Mouse (Mus musculus): ENCODE measurements around the gene Map7d1. TPM values are rescaled to one million over a fixed set of nuclear protein-coding genes. Genes with fewer than 3 reads are reported as not detected.
"Not testable (repeated sequence)": the region's sequence is repeated elsewhere in the genome, so short reads cannot be mapped to it uniquely, and the experiment has no call there.

The Map7d1 gene
- polyA plus RNA-seq, 1 experiment = 83.0 TPM

DNA sequence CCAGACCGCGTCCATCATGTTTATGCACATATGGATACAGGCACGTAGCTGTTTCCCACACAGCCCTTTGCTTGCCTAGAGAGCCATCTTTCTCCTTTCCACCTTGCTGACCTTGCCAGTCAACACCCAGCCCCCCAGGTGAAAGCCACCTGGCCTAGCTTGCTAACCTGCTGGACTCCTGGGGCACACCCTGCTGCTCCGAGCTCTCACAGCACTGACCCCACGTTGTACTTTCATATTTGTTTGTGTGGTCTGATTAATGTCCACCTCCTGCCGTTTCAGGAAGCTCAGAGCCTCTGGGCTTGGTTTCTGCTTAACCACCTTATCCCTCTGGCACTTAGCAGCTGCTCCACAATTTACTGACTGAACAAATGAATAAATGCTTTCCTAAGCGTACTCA is 26.2 kb downstream of the Map7d1 start:
- TF ChIP-seq POLR2A (IDR thresholded peaks at IDR 0.05; ENCODE audit: low read depth, low read length) (no peak), CTCF (IDR thresholded peaks at IDR 0.05; ENCODE audit: borderline replicate concordance, insufficient read depth, low read length) (no peak)
- H3K27ac ChIP-seq (ENCODE audit: insufficient read depth, low read length) = no peak overlapping the region
- no peak overlapping the region for H3K4me3 ChIP-seq (ENCODE audit: insufficient read depth, low read length)
- peaks cover 13% of the 10 kb centered on the region for H3K4me1 ChIP-seq (ENCODE audit: control insufficient read depth, insufficient read depth, low read length)

DNA sequence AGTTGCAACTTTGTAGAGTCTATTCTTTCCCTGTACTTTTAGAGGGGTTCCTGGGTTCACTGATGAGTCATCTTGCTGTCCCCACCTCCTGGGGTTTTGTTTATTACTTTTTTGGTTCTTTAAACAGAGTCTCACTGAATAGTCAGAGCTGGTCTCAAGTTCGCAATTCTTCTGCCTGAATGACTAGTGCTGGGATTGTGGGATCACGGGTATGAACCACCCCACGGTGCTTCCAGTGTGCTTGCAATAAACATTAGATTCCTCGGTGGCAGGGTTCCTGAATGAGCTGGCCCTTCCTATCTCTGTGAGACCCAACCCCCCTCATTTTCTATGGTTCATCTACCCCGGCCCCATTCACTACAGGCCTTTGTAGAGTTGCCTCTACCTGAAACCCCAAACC is 28.0 kb downstream of the Map7d1 start:
- Histone ChIP-seq H3K4me1 (ENCODE audit: control insufficient read depth, insufficient read depth, low read length) (peaks cover 13% of the 10 kb centered on the region), H3K27ac (ENCODE audit: insufficient read depth, low read length) (peak overlapping the region; percentile 85), H3K4me3 (ENCODE audit: insufficient read depth, low read length) (no peak overlapping the region)
- TF ChIP-seq POLR2A (IDR thresholded peaks at IDR 0.05; ENCODE audit: low read depth, low read length) = no peak
- TF ChIP-seq CTCF (IDR thresholded peaks at IDR 0.05; ENCODE audit: borderline replicate concordance, insufficient read depth, low read length) = no peak

DNA sequence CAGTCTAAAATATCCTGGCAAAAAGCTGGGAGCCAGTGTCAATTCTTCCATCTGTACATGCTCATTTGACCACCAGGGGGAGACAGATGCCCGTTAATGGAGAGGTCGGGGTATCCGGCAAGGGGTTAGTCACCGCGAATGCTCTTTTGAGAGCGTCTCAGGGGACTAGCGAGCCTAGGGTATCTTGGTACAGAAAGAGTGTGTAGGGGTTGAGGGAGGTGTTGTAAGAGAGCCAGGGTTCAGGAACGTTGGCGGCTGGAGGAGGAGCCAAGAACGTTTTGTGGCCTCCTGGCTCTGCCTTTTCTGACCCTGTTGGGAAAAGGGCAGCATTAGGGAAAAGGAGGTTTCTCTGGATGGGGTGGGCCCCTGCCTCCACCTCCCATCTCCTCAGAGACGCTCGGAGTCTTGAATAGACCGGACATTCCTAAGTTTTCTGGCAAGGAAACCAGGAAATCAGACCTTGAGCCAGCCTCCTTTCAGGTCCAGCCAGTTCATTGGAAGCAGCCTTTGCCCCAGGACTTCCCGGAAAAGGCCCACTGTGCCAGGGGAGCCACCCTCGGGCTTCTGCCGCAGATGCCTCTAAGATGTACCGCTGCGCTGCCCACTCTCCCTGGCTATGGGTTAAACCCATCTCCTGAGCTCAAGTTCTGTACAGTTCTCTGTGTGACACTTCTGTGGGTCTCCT is 28.9 kb downstream of the Map7d1 start:
- TF ChIP-seq CTCF (IDR thresholded peaks at IDR 0.05; ENCODE audit: borderline replicate concordance, insufficient read depth, low read length) (peak; percentile 48), POLR2A (IDR thresholded peaks at IDR 0.05; ENCODE audit: low read depth, low read length) (peak; percentile 52; the same call in 1 of the 2 replicates)
- Histone ChIP-seq H3K27ac (ENCODE audit: insufficient read depth, low read length) (peak overlapping the region; percentile 85), H3K4me3 (ENCODE audit: insufficient read depth, low read length) (no peak overlapping the region), H3K4me1 (ENCODE audit: control insufficient read depth, insufficient read depth, low read length) (peaks cover 13% of the 10 kb centered on the region)

DNA sequence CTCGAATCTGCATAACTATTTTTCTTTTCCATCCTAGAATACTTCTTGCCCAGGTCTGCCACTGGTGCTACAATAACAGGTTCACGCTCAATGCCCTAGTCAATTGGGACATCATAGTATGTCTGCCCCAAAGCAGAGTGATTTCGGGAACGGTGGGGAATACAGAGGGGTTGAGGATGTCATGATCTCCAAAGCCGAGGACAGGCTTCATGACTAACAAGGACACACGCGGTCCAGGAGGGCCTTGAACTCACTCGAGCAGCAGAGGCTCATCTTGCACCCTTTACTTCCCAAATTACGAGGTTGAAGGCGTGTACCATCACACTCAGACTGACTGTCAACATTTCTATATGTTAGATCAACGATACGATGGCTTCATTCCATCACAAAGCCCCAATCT is 29.5 kb downstream of the Map7d1 start:
- H3K4me3 ChIP-seq (ENCODE audit: insufficient read depth, low read length) = no peak overlapping the region

DNA sequence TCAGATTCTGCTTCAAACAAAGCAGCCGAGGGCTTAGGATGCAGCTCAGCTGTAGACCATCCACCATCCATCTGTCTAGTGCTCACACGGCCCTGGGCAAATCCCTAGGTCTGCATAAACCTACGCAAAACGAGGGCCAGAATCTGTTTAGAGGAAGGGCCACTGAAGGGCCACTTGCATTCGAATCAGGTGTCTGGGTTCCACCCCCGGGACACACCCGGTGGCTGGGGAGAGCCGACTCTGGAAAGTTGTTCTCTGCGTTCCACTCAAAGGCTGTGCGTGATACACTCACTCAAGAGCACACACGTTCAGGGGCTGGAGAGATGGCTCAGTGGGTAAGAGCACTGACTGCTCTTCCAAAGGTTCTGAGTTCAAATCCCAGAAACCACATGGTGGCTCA is 33.5 kb downstream of the Map7d1 start:
- no peak overlapping the region for H3K27ac ChIP-seq (ENCODE audit: insufficient read depth, low read length)
- TF ChIP-seq CTCF (IDR thresholded peaks at IDR 0.05; ENCODE audit: borderline replicate concordance, insufficient read depth, low read length) (no peak), POLR2A (IDR thresholded peaks at IDR 0.05; ENCODE audit: low read depth, low read length) (no peak)
- H3K4me1 ChIP-seq (ENCODE audit: control insufficient read depth, insufficient read depth, low read length) = peaks cover 2% of the 10 kb centered on the region; the same call in 1 of the 2 replicates
- no peak overlapping the region for H3K4me3 ChIP-seq (ENCODE audit: insufficient read depth, low read length)

More for the DNA sequence above, 29.5 kb downstream of the Map7d1 start:
- TF ChIP-seq POLR2A (IDR thresholded peaks at IDR 0.05; ENCODE audit: low read depth, low read length) (no peak), CTCF (IDR thresholded peaks at IDR 0.05; ENCODE audit: borderline replicate concordance, insufficient read depth, low read length) (no peak)
- H3K4me1 ChIP-seq (ENCODE audit: control insufficient read depth, insufficient read depth, low read length) = peaks cover 13% of the 10 kb centered on the region
- 0 out of 2 replicates have a peak overlapping the region, but pooled peaks have one; percentile 21 for H3K27ac ChIP-seq (ENCODE audit: insufficient read depth, low read length)

DNA sequence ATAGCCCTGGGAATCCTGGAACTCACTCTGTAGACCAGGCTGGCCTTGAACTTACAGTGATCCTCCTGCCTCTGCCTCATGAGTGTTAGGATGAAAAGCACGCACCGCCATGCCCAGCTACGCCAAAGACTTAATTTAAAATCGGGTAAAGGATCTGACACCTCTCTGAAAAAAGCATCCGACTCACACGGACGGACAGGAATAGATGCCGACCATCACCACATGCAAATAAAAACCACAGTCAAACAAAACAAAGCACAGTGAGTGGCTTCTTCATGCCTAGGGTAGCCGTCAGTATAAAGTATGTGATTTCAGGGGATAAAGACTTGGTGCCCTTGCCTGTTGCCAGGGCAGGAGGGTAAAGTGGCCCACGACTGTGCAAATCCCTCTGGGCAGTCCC is 36.1 kb downstream of the Map7d1 start:
- no peak overlapping the region for H3K27ac ChIP-seq (ENCODE audit: insufficient read depth, low read length)
- H3K4me1 ChIP-seq (ENCODE audit: control insufficient read depth, insufficient read depth, low read length) = no peaks in the 10 kb centered on the region
- no peak for TF ChIP-seq POLR2A (IDR thresholded peaks at IDR 0.05; ENCODE audit: low read depth, low read length)
- no peak for TF ChIP-seq CTCF (IDR thresholded peaks at IDR 0.05; ENCODE audit: borderline replicate concordance, insufficient read depth, low read length)
- H3K4me3 ChIP-seq (ENCODE audit: insufficient read depth, low read length) = no peak overlapping the region

DNA sequence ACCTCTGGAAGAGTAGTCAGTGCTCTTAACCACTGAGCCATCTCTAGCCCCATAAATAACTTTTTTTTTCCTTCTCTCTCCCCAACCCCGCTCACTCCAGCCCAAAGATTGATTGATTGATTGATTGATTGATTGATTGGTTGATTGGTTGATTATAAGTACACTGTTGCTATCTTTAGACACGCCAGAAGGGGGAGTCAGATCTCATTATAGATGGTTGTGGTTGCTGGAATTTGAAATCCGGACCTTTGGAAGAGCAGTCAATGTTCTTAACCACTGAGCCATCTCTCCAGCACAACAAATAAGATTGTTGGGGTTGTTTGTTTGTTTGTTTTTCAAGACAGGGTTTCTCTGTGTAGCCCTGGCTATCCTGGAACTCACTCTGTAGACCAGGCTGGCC is 36.6 kb downstream of the Map7d1 start:
- not testable (repeated sequence) for H3K4me3 ChIP-seq (ENCODE audit: insufficient read depth, low read length); H3K27ac ChIP-seq (ENCODE audit: insufficient read depth, low read length); H3K4me1 ChIP-seq (ENCODE audit: control insufficient read depth, insufficient read depth, low read length)

DNA sequence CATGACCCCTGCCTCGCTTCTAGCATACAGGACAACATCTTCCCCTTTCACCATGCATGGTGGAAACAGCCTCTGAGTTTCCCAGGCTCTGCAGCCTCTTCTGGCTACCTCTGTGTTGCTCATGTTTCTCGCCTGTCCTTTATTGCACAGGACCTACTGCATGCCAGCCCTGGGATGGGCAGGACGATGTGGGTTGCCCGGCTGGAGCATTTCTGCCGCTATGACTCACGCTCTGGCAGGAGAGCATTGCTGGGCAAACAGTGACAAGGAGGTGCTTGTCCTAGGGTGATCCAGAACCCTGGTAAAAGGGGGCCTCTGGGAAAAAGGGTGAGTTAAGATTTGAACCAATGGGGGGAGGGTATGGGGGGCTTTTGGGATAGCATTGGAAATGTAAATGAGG is 38.4 kb downstream of the Map7d1 start:
- TF ChIP-seq CTCF (IDR thresholded peaks at IDR 0.05; ENCODE audit: borderline replicate concordance, insufficient read depth, low read length) (no peak), POLR2A (IDR thresholded peaks at IDR 0.05; ENCODE audit: low read depth, low read length) (no peak)
- Histone ChIP-seq H3K4me1 (ENCODE audit: control insufficient read depth, insufficient read depth, low read length) (no peaks in the 10 kb centered on the region), H3K27ac (ENCODE audit: insufficient read depth, low read length) (no peak overlapping the region), H3K4me3 (ENCODE audit: insufficient read depth, low read length) (no peak overlapping the region)

DNA sequence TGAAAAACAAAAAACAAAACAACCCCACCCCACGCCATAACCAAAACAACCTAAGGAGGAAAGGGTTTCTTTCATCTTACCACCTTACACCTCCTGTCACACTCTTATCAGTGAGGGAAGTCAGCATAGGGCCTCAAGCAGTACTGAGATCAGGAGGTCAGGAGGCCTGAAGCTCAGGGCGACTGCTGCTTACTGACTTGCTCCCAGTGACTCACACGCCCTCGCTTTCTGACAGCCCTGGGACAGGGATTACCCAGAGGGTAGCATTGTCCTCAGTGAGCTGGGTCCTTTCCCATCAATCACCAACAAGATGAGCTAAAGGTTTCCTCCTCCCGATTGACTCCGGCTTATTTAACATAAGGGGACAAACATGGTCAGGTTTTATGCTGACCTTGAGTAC is 49.1 kb downstream of the Map7d1 start:
- Histone ChIP-seq H3K27ac (ENCODE audit: insufficient read depth, low read length) (no peak overlapping the region), H3K4me3 (ENCODE audit: insufficient read depth, low read length) (no peak overlapping the region), H3K4me1 (ENCODE audit: control insufficient read depth, insufficient read depth, low read length) (no peaks in the 10 kb centered on the region; the same call in 1 of the 2 replicates)
- no peak for TF ChIP-seq POLR2A (IDR thresholded peaks at IDR 0.05; ENCODE audit: low read depth, low read length)
- TF ChIP-seq CTCF (IDR thresholded peaks at IDR 0.05; ENCODE audit: borderline replicate concordance, insufficient read depth, low read length) = no peak

DNA sequence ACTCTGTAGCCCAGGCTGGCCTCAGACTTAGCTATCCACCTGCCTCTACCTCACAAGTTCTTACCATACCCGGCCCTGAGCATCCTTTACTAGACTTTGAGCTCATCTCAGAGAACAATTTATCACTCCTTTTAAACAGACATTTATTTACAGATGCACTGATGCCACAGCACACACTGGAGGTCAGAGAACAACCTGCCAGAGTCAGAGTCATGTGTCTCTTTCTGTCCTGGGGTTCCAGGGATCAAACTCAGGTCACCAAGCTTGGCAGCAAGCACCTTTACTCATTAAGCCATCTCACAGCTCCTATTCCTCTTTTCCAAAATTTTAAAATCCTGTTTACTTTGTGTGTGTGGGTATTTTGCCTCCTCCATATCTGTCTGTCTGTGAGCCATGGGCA is 50.8 kb downstream of the Map7d1 start:
- TF ChIP-seq CTCF (IDR thresholded peaks at IDR 0.05; ENCODE audit: borderline replicate concordance, insufficient read depth, low read length) (no peak), POLR2A (IDR thresholded peaks at IDR 0.05; ENCODE audit: low read depth, low read length) (no peak)
- Histone ChIP-seq H3K27ac (ENCODE audit: insufficient read depth, low read length) (no peak overlapping the region), H3K4me3 (ENCODE audit: insufficient read depth, low read length) (no peak overlapping the region), H3K4me1 (ENCODE audit: control insufficient read depth, insufficient read depth, low read length) (no peaks in the 10 kb centered on the region; the same call in 1 of the 2 replicates)
